Mouse (Mus musculus): ENCODE results near the gene Ethe1. TPM values are rescaled to one million over a fixed set of nuclear protein-coding genes. Genes with fewer than 3 reads are reported as not detected.
"Not testable (repeated sequence)": the region's sequence is repeated elsewhere in the genome, so short reads cannot be mapped to it uniquely, and the experiment has no call there.

Gene Ethe1
- total RNA-seq, 2 experiments from 2014 or later, result 17.7 to 20.4 TPM

- peak; percentile 73 to 83 for DNase-seq (ENCODE audit: low spot score in 2 of 2)
Measured at GRCm38 (mm10) chr7:24610879-24611494, 23.6 kb downstream of the Ethe1 start.

- DNase-seq (ENCODE audit: low spot score in 2 of 2), result no peak
Measured at GRCm38 (mm10) chr7:24611709-24612108, 24.4 kb downstream of the Ethe1 start.

- no peak for DNase-seq (ENCODE audit: low spot score in 2 of 2)
Measured at GRCm38 (mm10) chr7:24612308-24612910, 25.1 kb downstream of the Ethe1 start.

- no peak for DNase-seq (ENCODE audit: low spot score in 2 of 2)
Measured at GRCm38 (mm10) chr7:24614816-24615215, 27.5 kb downstream of the Ethe1 start.

GRCm38 (mm10) chr7:24617763-24618162 is 30.4 kb downstream of the Ethe1 start:
- no peak for DNase-seq (ENCODE audit: low spot score in 2 of 2)

GRCm38 (mm10) chr7:24618374-24618773 is 31.0 kb downstream of the Ethe1 start:
- DNase-seq (ENCODE audit: low spot score in 2 of 2), result not testable (repeated sequence)

- DNase-seq (ENCODE audit: low spot score in 2 of 2), result no peak
Measured at GRCm38 (mm10) chr7:24619671-24620397, 32.5 kb downstream of the Ethe1 start.

GRCm38 (mm10) chr7:24621193-24621592 is 33.9 kb downstream of the Ethe1 start:
- DNase-seq (ENCODE audit: low spot score in 2 of 2), result no peak

GRCm38 (mm10) chr7:24622967-24623366 is 35.6 kb downstream of the Ethe1 start:
- DNase-seq (ENCODE audit: low spot score in 2 of 2), result no peak

GRCm38 (mm10) chr7:24628685-24629610 is 41.6 kb downstream of the Ethe1 start:
- DNase-seq (ENCODE audit: low spot score in 2 of 2), result peak; percentile 51 to 72

GRCm38 (mm10) chr7:24629672-24630071 is 42.3 kb downstream of the Ethe1 start:
- no peak for DNase-seq (ENCODE audit: low spot score in 2 of 2)

GRCm38 (mm10) chr7:24630116-24630880 is 43.0 kb downstream of the Ethe1 start:
- DNase-seq (ENCODE audit: low spot score in 2 of 2), result no peak

- DNase-seq (ENCODE audit: low spot score in 2 of 2), result no peak
Measured at GRCm38 (mm10) chr7:24636264-24636663, 48.9 kb downstream of the Ethe1 start, which contains the start of gene Lypd3. Gene Lypd3 (plus strand): TSS chr7:24636550.

- no peak for DNase-seq (ENCODE audit: low spot score in 2 of 2)
Measured at GRCm38 (mm10) chr7:24637046-24637445, 49.7 kb downstream of the Ethe1 start.

GRCm38 (mm10) chr7:24638026-24638856 is 50.9 kb downstream of the Ethe1 start:
- DNase-seq (ENCODE audit: low spot score in 2 of 2), result no peak

- no peak for DNase-seq (ENCODE audit: low spot score in 2 of 2)
Measured at GRCm38 (mm10) chr7:24640450-24640849, 53.1 kb downstream of the Ethe1 start.

GRCm38 (mm10) chr7:24642491-24642890 is 55.1 kb downstream of the Ethe1 start:
- DNase-seq (ENCODE audit: low spot score in 2 of 2), result peak in 1 of 2 experiments; percentile 37

- DNase-seq (ENCODE audit: low spot score in 2 of 2), result no peak
Measured at GRCm38 (mm10) chr7:24644492-24644891, 57.1 kb downstream of the Ethe1 start.

- no peak for DNase-seq (ENCODE audit: low spot score in 2 of 2)
Measured at GRCm38 (mm10) chr7:24644996-24645395, 57.7 kb downstream of the Ethe1 start.
